In the genomic region with DNA sequence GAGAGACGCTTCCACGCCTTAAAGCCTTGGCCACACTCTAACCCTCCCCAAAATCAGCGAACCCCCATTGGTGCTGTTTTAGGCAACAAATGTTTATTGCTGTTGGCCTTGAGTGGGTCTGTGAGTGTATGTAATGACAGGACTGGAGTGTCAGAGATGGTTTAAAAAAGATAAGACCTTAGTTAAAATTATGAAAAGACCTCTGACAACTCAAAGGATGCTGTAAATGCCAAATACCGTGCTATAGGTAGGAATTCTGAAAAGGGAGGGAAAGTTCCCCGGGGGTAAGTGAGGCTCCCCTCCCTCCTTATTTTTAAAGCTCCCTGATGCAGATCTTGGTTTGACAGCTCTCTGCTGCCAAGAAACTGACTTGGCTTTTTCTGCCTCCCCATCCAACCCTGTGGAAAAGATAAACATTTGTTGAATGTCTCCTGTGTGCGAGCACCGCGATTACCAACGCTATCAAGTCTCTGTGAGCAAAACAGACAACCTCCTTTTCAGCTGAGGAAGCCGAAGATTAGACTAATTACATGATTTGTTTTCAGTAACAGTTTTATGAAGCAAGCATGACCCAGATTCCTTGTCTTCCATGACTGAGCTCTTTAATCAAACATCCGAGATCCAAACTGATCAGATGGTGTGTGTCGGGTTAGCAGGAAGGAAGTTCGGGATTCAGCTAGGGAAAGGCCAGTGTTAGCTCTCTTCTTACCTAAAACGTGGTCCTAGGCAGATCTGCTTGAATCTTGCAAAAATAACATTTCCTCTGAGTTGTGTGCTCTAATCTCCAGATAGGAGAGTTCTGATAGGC, we compare ENCODE assay signal across 8 mouse cellular contexts. TPM values are rescaled to one million over a fixed set of nuclear protein-coding genes. Genes with fewer than 3 reads are reported as not detected.
DNase-seq lines count a peak whose midpoint lies in the region; ATAC-seq and TF ChIP-seq lines count a peak whose summit lies in the region.

No protein-coding gene starts in this region.

- H3K27ac ChIP-seq in gastrocnemius, adult 2 months, result peak overlapping the region; percentile 95
- no peak overlapping the region for H3K27ac ChIP-seq in ES-Bruce4 (ENCODE audit: insufficient read depth, low read length)
- peak overlapping the region; percentile 91; the same call in 1 of the 2 replicates for H3K27ac ChIP-seq in forebrain, embryonic 14.5 days (ENCODE audit: low read depth, low read length)
- H3K27ac ChIP-seq in liver, embryonic 14.5 days, result no peak overlapping the region; the same call in 1 of the 2 replicates
- peak overlapping the region; percentile 83 for H3K27ac ChIP-seq in stomach, embryonic 16.5 days (ENCODE audit: low read length)

- H3K9me3 ChIP-seq in ES-Bruce4 (replicated peaks; ENCODE audit: control insufficient read depth, insufficient read depth, low read length, poor library complexity, severe bottlenecking), result no peaks in the 10 kb centered on the region
- no peaks in the 10 kb centered on the region for H3K9me3 ChIP-seq in forebrain, embryonic 14.5 days (replicated peaks; ENCODE audit: control insufficient read depth, low read length)
- H3K9me3 ChIP-seq in liver, embryonic 14.5 days (ENCODE audit: control insufficient read depth, low read length), result no peaks in the 10 kb centered on the region
- no peaks in the 10 kb centered on the region for H3K9me3 ChIP-seq in stomach, embryonic 16.5 days (replicated peaks; ENCODE audit: control insufficient read depth, low read length)

- TF ChIP-seq EP300 in ES-Bruce4 (IDR thresholded peaks at IDR 0.05; ENCODE audit: insufficient read depth, low read depth, low read length), result no peak
- peak; percentile 78 for TF ChIP-seq EP300 in liver, embryonic 14.5 days (IDR thresholded peaks at IDR 0.05; ENCODE audit: low read depth)

- TF ChIP-seq POLR2A in ES-Bruce4 (IDR thresholded peaks at IDR 0.05; ENCODE audit: insufficient read depth, low read length), result no peak

- ATAC-seq in forebrain, embryonic 14.5 days, result peak; percentile 28
- ATAC-seq in liver, embryonic 14.5 days (ENCODE audit: insufficient read depth), result peak; percentile 32
- peak; percentile 4; the same call in 1 of the 2 replicates for ATAC-seq in stomach, embryonic 16.5 days (ENCODE audit: insufficient read depth, low FRiP score)

- no peak for TF ChIP-seq CTCF in gastrocnemius, adult 2 months (IDR thresholded peaks at IDR 0.05)
- no peak for TF ChIP-seq CTCF in ES-Bruce4 (IDR thresholded peaks at IDR 0.05; ENCODE audit: low read depth, low read length)
- TF ChIP-seq CTCF in liver, embryonic 14.5 days (IDR thresholded peaks at IDR 0.05; ENCODE audit: low read depth), result no peak

- DNase-seq in gastrocnemius, adult 2 months, result no peak
- no peak for DNase-seq in gastrocnemius, postnatal 36 days
- DNase-seq in forebrain, embryonic 14.5 days (ENCODE audit: low spot score), result peak; percentile 51
- peak; percentile 46 to 55 (median 50) for DNase-seq in liver, embryonic 14.5 days (ENCODE audit: low read depth in 3 of 3, low spot score in 3 of 3)
- no peak for DNase-seq in thymus, postnatal 25 days
- no peak for DNase-seq in cerebellum, postnatal 25 days

- H3K4me1 ChIP-seq in ES-Bruce4 (ENCODE audit: control insufficient read depth, insufficient read depth, low read length), result no peaks in the 10 kb centered on the region
- peaks cover 8% of the 10 kb centered on the region; the same call in 1 of the 2 replicates for H3K4me1 ChIP-seq in forebrain, embryonic 14.5 days (ENCODE audit: control insufficient read depth, insufficient read depth, low read length)
- H3K4me1 ChIP-seq in liver, embryonic 14.5 days (replicated peaks; ENCODE audit: control insufficient read depth in 2 of 2, insufficient read depth in 2 of 2, low read length in 1 of 2), result peaks cover 6 to 10% of the 10 kb centered on the region in 2 experiments
- 0 out of 2 replicates have a peak, but pooled peaks cover 6% of the 10 kb centered on the region for H3K4me1 ChIP-seq in stomach, embryonic 16.5 days (ENCODE audit: control insufficient read depth, insufficient read depth, low read length)

- H3K27me3 ChIP-seq in ES-Bruce4 (ENCODE audit: control insufficient read depth, insufficient read depth, low read length, poor library complexity, severe bottlenecking), result no peaks in the 10 kb centered on the region
- H3K27me3 ChIP-seq in forebrain, embryonic 14.5 days (replicated peaks; ENCODE audit: control insufficient read depth, insufficient read depth, low read length), result no peaks in the 10 kb centered on the region
- H3K27me3 ChIP-seq in liver, embryonic 14.5 days (ENCODE audit: control insufficient read depth, insufficient read depth, low read length), result peaks cover 5% of the 10 kb centered on the region; the same call in 1 of the 2 replicates
- no peaks in the 10 kb centered on the region for H3K27me3 ChIP-seq in stomach, embryonic 16.5 days (ENCODE audit: control insufficient read depth, insufficient read depth, low read length)

- 5% methylated on average over 14 of the region's 14 CpGs for WGBS in forebrain, embryonic 14.5 days
- WGBS in liver, embryonic 14.5 days (ENCODE audit: insufficient replicate concordance), result 3% methylated on average over 14 of the region's 14 CpGs
- WGBS in stomach, embryonic 16.5 days, result 4% methylated on average over 14 of the region's 14 CpGs

- peak overlapping the region; percentile 95 for H3K9ac ChIP-seq in ES-Bruce4 (ENCODE audit: low read depth, poor library complexity, severe bottlenecking)
- peak overlapping the region; percentile 87 for H3K9ac ChIP-seq in forebrain, embryonic 14.5 days (ENCODE audit: low read length)
- peak overlapping the region; percentile 70 for H3K9ac ChIP-seq in liver, embryonic 14.5 days (replicated peaks)
- peak overlapping the region; percentile 82 for H3K9ac ChIP-seq in stomach, embryonic 16.5 days (ENCODE audit: low read length)

- peak overlapping the region; percentile 57 for H3K4me2 ChIP-seq in forebrain, embryonic 14.5 days (ENCODE audit: low read length)
- peak overlapping the region; percentile 84 for H3K4me2 ChIP-seq in liver, embryonic 14.5 days (ENCODE audit: low read depth)
- peak overlapping the region; percentile 75 for H3K4me2 ChIP-seq in stomach, embryonic 16.5 days (ENCODE audit: low read depth, low read length)

- peak overlapping the region; percentile 83 for H3K4me3 ChIP-seq in gastrocnemius, adult 2 months
- H3K4me3 ChIP-seq in ES-Bruce4 (ENCODE audit: low read depth, low read length), result peak overlapping the region; percentile 91
- peak overlapping the region; percentile 92 for H3K4me3 ChIP-seq in forebrain, embryonic 14.5 days (ENCODE audit: low read depth, low read length)
- H3K4me3 ChIP-seq in liver, embryonic 14.5 days (ENCODE audit: insufficient read depth in 1 of 2, low read depth in 2 of 2, low read length in 2 of 2), result peak overlapping the region; percentile 58 to 77
- peak overlapping the region; percentile 80 for H3K4me3 ChIP-seq in stomach, embryonic 16.5 days (replicated peaks; ENCODE audit: low read length)

- no peaks in the 10 kb centered on the region for H3K36me3 ChIP-seq in ES-Bruce4 (ENCODE audit: control insufficient read depth, insufficient read depth, low read length, poor library complexity, severe bottlenecking)
- 0 out of 2 replicates have a peak, but pooled peaks cover 2% of the 10 kb centered on the region for H3K36me3 ChIP-seq in forebrain, embryonic 14.5 days (ENCODE audit: control insufficient read depth, insufficient read depth, low read length)
- H3K36me3 ChIP-seq in liver, embryonic 14.5 days (replicated peaks; ENCODE audit: control insufficient read depth, insufficient read depth, low read depth), result no peaks in the 10 kb centered on the region
- no peaks in the 10 kb centered on the region for H3K36me3 ChIP-seq in stomach, embryonic 16.5 days (ENCODE audit: control insufficient read depth, insufficient read depth, low read length)

- intact Hi-C loops in gastrocnemius, adult 2 months (cut with DNase I), result loop anchor here (5.0 to 10.0 kb wide), 2 partner anchors 111 to 199 kb away; a partner anchor contains a TSS
- intact Hi-C loops in gastrocnemius, postnatal 36 days (cut with DNase I), result no loop called here

RNA-seq across cellular contexts. Expression of a gene that starts 1.4 kb away (rescaled TPM):
- 1 to 10 TPM; 6.3 to 7.4 TPM for total RNA-seq in gastrocnemius, adult 2 months (2021)
- total RNA-seq in gastrocnemius, postnatal 36 days (2021), result 1 to 10 TPM; 6.6 to 6.7 TPM
- polyA plus RNA-seq in ES-Bruce4 (2011; ENCODE audit: insufficient read depth, insufficient read length, low read depth, missing spikeins), result 30.1 and 30.6 TPM in 2 replicates
- polyA plus RNA-seq in forebrain, embryonic 14.5 days (2014; fragmentation: Nextera tagmentation; extraction: Ambion mirVana), result 155 and 210 TPM in 2 replicates
- polyA plus RNA-seq in liver, embryonic 14.5 days (2012; rRNA removed), result 2.8 and 4.1 TPM in 2 replicates
- polyA plus RNA-seq in liver, embryonic 14.5 days (2014; fragmentation: Nextera tagmentation; extraction: Ambion mirVana), result 2.9 and 3.5 TPM in 2 replicates
- 10.9 and 13.5 TPM in 2 replicates for polyA plus RNA-seq in stomach, embryonic 16.5 days (2015; fragmentation: Nextera tagmentation; extraction: Ambion mirVana)

RNA-seq across cellular contexts. Expression of a gene that starts 12.0 kb away (rescaled TPM):
- total RNA-seq in gastrocnemius, adult 2 months (2021), result 10 to 100 TPM; 23.6 to 25.7 TPM
- total RNA-seq in gastrocnemius, postnatal 36 days (2021), result 10 to 100 TPM; 20.5 to 23.6 TPM
- polyA plus RNA-seq in ES-Bruce4 (2011; ENCODE audit: insufficient read depth, insufficient read length, low read depth, missing spikeins), result 100.0 and 108 TPM in 2 replicates
- polyA plus RNA-seq in forebrain, embryonic 14.5 days (2014; fragmentation: Nextera tagmentation; extraction: Ambion mirVana), result 32.8 and 46.5 TPM in 2 replicates
- 10.1 and 24.6 TPM in 2 replicates for polyA plus RNA-seq in liver, embryonic 14.5 days (2012; rRNA removed)
- 25.5 and 27.2 TPM in 2 replicates for polyA plus RNA-seq in liver, embryonic 14.5 days (2014; fragmentation: Nextera tagmentation; extraction: Ambion mirVana)
- 59.8 and 67.0 TPM in 2 replicates for polyA plus RNA-seq in stomach, embryonic 16.5 days (2015; fragmentation: Nextera tagmentation; extraction: Ambion mirVana)

RNA-seq across cellular contexts. Expression of a gene that starts 38.5 kb away (rescaled TPM):
- total RNA-seq in gastrocnemius, adult 2 months (2021), result under 1 TPM in 1 of 2 experiments, not detected in 1; 0.22 TPM
- under 1 TPM; 0.30 to 0.33 TPM for total RNA-seq in gastrocnemius, postnatal 36 days (2021)
- not detected in 2 replicates for polyA plus RNA-seq in ES-Bruce4 (2011; ENCODE audit: insufficient read depth, insufficient read length, low read depth, missing spikeins)
- 0.17 TPM in 1 of 2 replicates, not detected in the other for polyA plus RNA-seq in forebrain, embryonic 14.5 days (2014; fragmentation: Nextera tagmentation; extraction: Ambion mirVana)
- polyA plus RNA-seq in liver, embryonic 14.5 days (2012; rRNA removed), result 0.11 TPM in 1 of 2 replicates, not detected in the other
- polyA plus RNA-seq in liver, embryonic 14.5 days (2014; fragmentation: Nextera tagmentation; extraction: Ambion mirVana), result not detected in 2 replicates
- polyA plus RNA-seq in stomach, embryonic 16.5 days (2015; fragmentation: Nextera tagmentation; extraction: Ambion mirVana), result 0.16 and 0.28 TPM in 2 replicates

Comparison
In these comparisons a context has a peak if more than half of its experiments do, and no peak if none do; other contexts are left out.
1. DNase-seq: peak in forebrain, embryonic 14.5 days (single experiment) and liver, embryonic 14.5 days (3 of 3); none in gastrocnemius, adult 2 months (single experiment), gastrocnemius, postnatal 36 days (0 of 2), thymus, postnatal 25 days (single experiment) and cerebellum, postnatal 25 days (0 of 2).
2. H3K27ac ChIP-seq: peak in gastrocnemius, adult 2 months (single experiment), forebrain, embryonic 14.5 days (single experiment) and stomach, embryonic 16.5 days (single experiment); none in ES-Bruce4 (single experiment) and liver, embryonic 14.5 days (single experiment).
3. Peak in every context shown above with its lines, with median percentiles within 50 percentile points of each other: H3K4me3 ChIP-seq, H3K9ac ChIP-seq, ATAC-seq and H3K4me2 ChIP-seq.